Mouse (Mus musculus): ENCODE measurements at regions not wholly inside any gene's neighbourhood (a gene's known extent, or its start where the extent isn't known, plus 50 kb on each side); places are given as distances from the start of the nearest gene placed in this dataset.

- H3K4me3 ChIP-seq, result no peak overlapping the region
- H3K79me2 ChIP-seq (ENCODE audit: control insufficient read depth, insufficient read depth), result no peaks in the 10 kb centered on the region
- TF ChIP-seq E2F4 (IDR thresholded peaks at IDR 0.05; ENCODE audit: insufficient read depth) (no peak), CEBPB (IDR thresholded peaks at IDR 0.05; ENCODE audit: insufficient read depth, poor library complexity, severe bottlenecking) (no peak), MAX (IDR thresholded peaks at IDR 0.05; ENCODE audit: low read depth) (no peak), SRF (IDR thresholded peaks at IDR 0.05; ENCODE audit: control insufficient read depth, insufficient read length, low read depth) (no peak), TCF3 (IDR thresholded peaks at IDR 0.05; ENCODE audit: insufficient read length, low read depth) (no peak)
- no peaks in the 10 kb centered on the region for H3K27me3 ChIP-seq (ENCODE audit: control insufficient read depth, insufficient read depth, insufficient read length)
- no peaks in the 10 kb centered on the region for H3K36me3 ChIP-seq (ENCODE audit: control insufficient read depth, insufficient read depth)
- H3K4me2 ChIP-seq (ENCODE audit: low read depth), result no peak overlapping the region
- H3ac ChIP-seq (ENCODE audit: control insufficient read depth, insufficient read length), result no peak overlapping the region
Measured at GRCm38 (mm10) chr5:119044548-119044947, 484.1 kb downstream of the Med13l start.

DNA sequence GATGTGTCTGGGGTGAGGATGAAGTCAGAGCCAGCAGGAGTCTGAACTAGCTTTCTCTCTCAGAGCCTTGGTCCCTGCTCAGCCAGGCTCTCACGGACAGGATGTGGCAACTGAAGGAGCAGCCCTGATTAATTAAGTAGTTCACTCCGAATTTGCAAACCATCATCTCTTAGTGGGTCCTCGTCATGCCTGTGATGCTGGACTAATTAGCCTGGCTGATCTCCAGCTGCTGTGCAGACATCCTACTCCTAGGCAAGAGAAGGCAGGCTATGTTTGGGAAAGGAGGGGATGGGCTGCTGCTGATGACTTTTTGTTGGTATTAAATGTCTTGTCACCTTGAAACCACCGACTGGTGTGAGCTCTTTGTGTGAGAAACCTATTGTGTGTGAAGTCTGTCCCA, 487.1 kb downstream of the Med13l start:
- H3K27me3 ChIP-seq (ENCODE audit: control insufficient read depth, insufficient read depth, insufficient read length), result no peaks in the 10 kb centered on the region
- H3K4me2 ChIP-seq (ENCODE audit: low read depth), result no peak overlapping the region
- TF ChIP-seq E2F4 (IDR thresholded peaks at IDR 0.05; ENCODE audit: insufficient read depth) (no peak), CEBPB (IDR thresholded peaks at IDR 0.05; ENCODE audit: insufficient read depth, poor library complexity, severe bottlenecking) (no peak), POLR2AphosphoS2 (IDR thresholded peaks at IDR 0.05; ENCODE audit: insufficient read length, low read depth) (no peak), REST (IDR thresholded peaks at IDR 0.05; ENCODE audit: insufficient read depth, insufficient read length) (no peak), MYOD1 (IDR thresholded peaks at IDR 0.05; ENCODE audit: control insufficient read depth in 1 of 3, insufficient read length in 2 of 3, low read depth in 2 of 3) (no peak)
- H3K36me3 ChIP-seq (ENCODE audit: control insufficient read depth, insufficient read depth), result no peaks in the 10 kb centered on the region
- H3ac ChIP-seq (ENCODE audit: control insufficient read depth, insufficient read length), result no peak overlapping the region
- no peaks in the 10 kb centered on the region for H3K79me2 ChIP-seq (ENCODE audit: control insufficient read depth, insufficient read depth)
- H3K4me3 ChIP-seq, result no peak overlapping the region

- TF ChIP-seq REST (IDR thresholded peaks at IDR 0.05; ENCODE audit: insufficient read depth, insufficient read length), result no peak
- TF ChIP-seq MAX (IDR thresholded peaks at IDR 0.05; ENCODE audit: low read depth), result no peak
- TF ChIP-seq POLR2A (IDR thresholded peaks at IDR 0.05; ENCODE audit: insufficient read length, low read depth), result no peak
- no peak for TF ChIP-seq USF1 (IDR thresholded peaks at IDR 0.05; ENCODE audit: low read depth)
- no peak for TF ChIP-seq E2F4 (IDR thresholded peaks at IDR 0.05; ENCODE audit: insufficient read depth)
- TF ChIP-seq CEBPB (IDR thresholded peaks at IDR 0.05; ENCODE audit: insufficient read depth, poor library complexity, severe bottlenecking), result no peak
- no peak for TF ChIP-seq MYOD1 (IDR thresholded peaks at IDR 0.05; ENCODE audit: control insufficient read depth in 1 of 3, insufficient read length in 2 of 3, low read depth in 2 of 3)
- no peak for TF ChIP-seq SRF (IDR thresholded peaks at IDR 0.05; ENCODE audit: control insufficient read depth, insufficient read length, low read depth)
- no peak for TF ChIP-seq TCF3 (IDR thresholded peaks at IDR 0.05; ENCODE audit: insufficient read length, low read depth)
- TF ChIP-seq POLR2AphosphoS2 (IDR thresholded peaks at IDR 0.05; ENCODE audit: insufficient read length, low read depth), result no peak
- TF ChIP-seq MYOG (IDR thresholded peaks at IDR 0.05; ENCODE audit: control insufficient read depth in 1 of 3, insufficient read depth in 1 of 3, insufficient read length in 2 of 3, low read depth in 2 of 3), result no peak
- Histone ChIP-seq H3K79me2 (ENCODE audit: control insufficient read depth, insufficient read depth) (no peaks in the 10 kb centered on the region), H3K36me3 (ENCODE audit: control insufficient read depth, insufficient read depth) (no peaks in the 10 kb centered on the region), H3ac (ENCODE audit: control insufficient read depth, insufficient read length) (no peak overlapping the region), H3K4me2 (ENCODE audit: low read depth) (no peak overlapping the region), H3K27me3 (ENCODE audit: control insufficient read depth, insufficient read depth, insufficient read length) (no peaks in the 10 kb centered on the region), H3K4me3 (no peak overlapping the region)
Measured at GRCm38 (mm10) chr5:119052354-119052996, 492.0 kb downstream of the Med13l start.

DNA sequence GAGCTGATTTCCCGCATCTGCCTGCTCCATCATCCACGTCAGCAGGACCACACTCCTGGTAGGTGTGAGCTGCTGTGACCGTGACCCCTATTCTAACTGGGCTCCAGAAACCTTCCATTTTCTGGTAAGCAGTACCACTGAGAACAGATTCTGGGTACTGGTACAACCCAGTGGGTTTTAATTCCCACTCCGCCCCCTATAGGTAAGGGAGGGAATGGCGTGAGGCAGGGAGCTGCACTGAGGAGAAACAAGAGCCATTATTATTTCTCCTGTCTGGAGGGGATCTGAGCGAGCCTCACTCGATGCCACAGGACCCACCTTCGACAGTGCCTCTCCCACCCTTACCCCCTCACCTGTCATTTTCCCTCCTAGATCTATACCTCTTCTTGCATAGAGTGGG, 493.3 kb downstream of the Med13l start:
- Histone ChIP-seq H3K79me2 (ENCODE audit: control insufficient read depth, insufficient read depth) (no peaks in the 10 kb centered on the region), H3K27me3 (ENCODE audit: control insufficient read depth, insufficient read depth, insufficient read length) (no peaks in the 10 kb centered on the region), H3K36me3 (ENCODE audit: control insufficient read depth, insufficient read depth) (no peaks in the 10 kb centered on the region), H3ac (ENCODE audit: control insufficient read depth, insufficient read length) (no peak overlapping the region), H3K4me2 (ENCODE audit: low read depth) (no peak overlapping the region), H3K4me3 (no peak overlapping the region)
- no peak for TF ChIP-seq USF1 (IDR thresholded peaks at IDR 0.05; ENCODE audit: low read depth)
- TF ChIP-seq REST (IDR thresholded peaks at IDR 0.05; ENCODE audit: insufficient read depth, insufficient read length), result no peak
- TF ChIP-seq MYOD1 (IDR thresholded peaks at IDR 0.05; ENCODE audit: control insufficient read depth in 1 of 3, insufficient read length in 2 of 3, low read depth in 2 of 3), result no peak
- TF ChIP-seq TCF3 (IDR thresholded peaks at IDR 0.05; ENCODE audit: insufficient read length, low read depth), result no peak
- no peak for TF ChIP-seq MAX (IDR thresholded peaks at IDR 0.05; ENCODE audit: low read depth)
- TF ChIP-seq SRF (IDR thresholded peaks at IDR 0.05; ENCODE audit: control insufficient read depth, insufficient read length, low read depth), result no peak
- TF ChIP-seq MYOG (IDR thresholded peaks at IDR 0.05; ENCODE audit: control insufficient read depth in 1 of 3, insufficient read depth in 1 of 3, insufficient read length in 2 of 3, low read depth in 2 of 3), result no peak
- no peak for TF ChIP-seq CEBPB (IDR thresholded peaks at IDR 0.05; ENCODE audit: insufficient read depth, poor library complexity, severe bottlenecking)
- no peak for TF ChIP-seq POLR2A (IDR thresholded peaks at IDR 0.05; ENCODE audit: insufficient read length, low read depth)
- no peak for TF ChIP-seq E2F4 (IDR thresholded peaks at IDR 0.05; ENCODE audit: insufficient read depth)
- TF ChIP-seq TCF12 (IDR thresholded peaks at IDR 0.05; ENCODE audit: insufficient read depth, poor library complexity, severe bottlenecking), result no peak
- no peak for TF ChIP-seq POLR2AphosphoS2 (IDR thresholded peaks at IDR 0.05; ENCODE audit: insufficient read length, low read depth)

GRCm38 (mm10) chr5:119054393-119054792, 493.9 kb downstream of the Med13l start:
- Histone ChIP-seq H3K4me2 (ENCODE audit: low read depth) (no peak overlapping the region), H3K36me3 (ENCODE audit: control insufficient read depth, insufficient read depth) (no peaks in the 10 kb centered on the region), H3ac (ENCODE audit: control insufficient read depth, insufficient read length) (no peak overlapping the region), H3K79me2 (ENCODE audit: control insufficient read depth, insufficient read depth) (no peaks in the 10 kb centered on the region), H3K27me3 (ENCODE audit: control insufficient read depth, insufficient read depth, insufficient read length) (no peaks in the 10 kb centered on the region), H3K4me3 (no peak overlapping the region)
- no peak for TF ChIP-seq TCF3 (IDR thresholded peaks at IDR 0.05; ENCODE audit: insufficient read length, low read depth)
- TF ChIP-seq E2F4 (IDR thresholded peaks at IDR 0.05; ENCODE audit: insufficient read depth), result no peak
- no peak for TF ChIP-seq MAX (IDR thresholded peaks at IDR 0.05; ENCODE audit: low read depth)
- TF ChIP-seq POLR2A (IDR thresholded peaks at IDR 0.05; ENCODE audit: insufficient read length, low read depth), result no peak
- TF ChIP-seq SRF (IDR thresholded peaks at IDR 0.05; ENCODE audit: control insufficient read depth, insufficient read length, low read depth), result no peak
- TF ChIP-seq POLR2AphosphoS2 (IDR thresholded peaks at IDR 0.05; ENCODE audit: insufficient read length, low read depth), result no peak
- no peak for TF ChIP-seq USF1 (IDR thresholded peaks at IDR 0.05; ENCODE audit: low read depth)
- no peak for TF ChIP-seq REST (IDR thresholded peaks at IDR 0.05; ENCODE audit: insufficient read depth, insufficient read length)
- TF ChIP-seq MYOD1 (IDR thresholded peaks at IDR 0.05; ENCODE audit: control insufficient read depth in 1 of 3, insufficient read length in 2 of 3, low read depth in 2 of 3), result no peak
- no peak for TF ChIP-seq MYOG (IDR thresholded peaks at IDR 0.05; ENCODE audit: control insufficient read depth in 1 of 3, insufficient read depth in 1 of 3, insufficient read length in 2 of 3, low read depth in 2 of 3)
- TF ChIP-seq CEBPB (IDR thresholded peaks at IDR 0.05; ENCODE audit: insufficient read depth, poor library complexity, severe bottlenecking), result no peak
- no peak for TF ChIP-seq TCF12 (IDR thresholded peaks at IDR 0.05; ENCODE audit: insufficient read depth, poor library complexity, severe bottlenecking)
